Mouse (Mus musculus) left cerebral cortex, adult 8-10 months (tissue): ENCODE measurements around the gene 9130023H24Rik. TPM values are rescaled to one million over a fixed set of nuclear protein-coding genes. Genes with fewer than 3 reads are reported as not detected.

ENCODE experiments used
- DNase-seq, 2 experiments: peaks; one replicate each; pipeline ENCODE4 v3.0.0; 2022; ENCODE audit warnings: low spot score in 2 of 2
- total RNA-seq, 4 experiments: library from RNA; stranded (reverse); gene quantifications; 2 replicates each; pipeline ENCODE4 v1.2.4; 2022

9130023H24Rik gene
- total RNA-seq: 1 to 10 TPM; 3.9 to 5.0 (median 4.4) TPM

DNA sequence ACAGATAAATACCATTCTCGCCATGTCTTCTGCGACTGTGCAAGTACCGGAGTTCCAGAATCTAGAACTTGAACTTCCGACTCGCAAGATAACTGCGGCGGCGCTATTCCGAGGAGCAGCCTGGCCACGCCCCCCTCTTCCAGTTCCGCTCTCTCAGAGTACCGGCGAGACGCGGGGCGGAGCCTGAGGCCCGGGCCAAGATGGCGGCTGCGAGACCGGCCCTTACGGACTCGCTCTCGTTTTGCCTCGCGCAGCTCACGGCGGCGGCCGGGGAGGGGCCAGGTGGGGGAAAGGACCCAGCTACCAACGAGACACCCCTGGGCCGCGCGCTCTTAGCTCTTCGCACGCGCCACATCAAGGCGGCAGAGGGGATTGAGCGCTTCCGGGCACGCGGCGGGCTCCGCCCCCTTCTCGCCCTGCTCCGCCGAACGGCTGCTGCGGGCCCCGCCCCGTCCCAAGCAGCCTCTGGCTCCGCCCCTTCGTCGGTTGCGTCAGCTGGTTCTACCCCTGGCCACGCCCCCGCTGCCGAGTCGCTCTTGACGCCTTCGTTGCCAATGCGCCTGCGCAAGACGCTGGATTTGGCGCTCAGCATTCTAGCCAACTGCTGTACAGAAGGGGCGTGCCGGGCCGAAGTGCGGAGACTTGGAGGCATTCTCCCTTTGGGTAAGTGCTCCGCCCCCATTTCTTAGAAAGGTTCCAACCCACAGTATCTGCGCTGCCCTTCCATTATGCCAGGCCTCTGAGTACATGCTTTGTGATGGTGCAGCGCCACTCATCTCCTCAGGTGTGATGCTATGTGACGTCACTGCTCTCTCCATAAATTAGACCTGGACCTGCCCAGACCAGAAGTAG lies at the start of gene 9130023H24Rik:
TSS of gene 9130023H24Rik (minus strand) at position 105 of the 852 bp plus-strand sequence.
- peak; percentile 97 to 99 for DNase-seq

DNA sequence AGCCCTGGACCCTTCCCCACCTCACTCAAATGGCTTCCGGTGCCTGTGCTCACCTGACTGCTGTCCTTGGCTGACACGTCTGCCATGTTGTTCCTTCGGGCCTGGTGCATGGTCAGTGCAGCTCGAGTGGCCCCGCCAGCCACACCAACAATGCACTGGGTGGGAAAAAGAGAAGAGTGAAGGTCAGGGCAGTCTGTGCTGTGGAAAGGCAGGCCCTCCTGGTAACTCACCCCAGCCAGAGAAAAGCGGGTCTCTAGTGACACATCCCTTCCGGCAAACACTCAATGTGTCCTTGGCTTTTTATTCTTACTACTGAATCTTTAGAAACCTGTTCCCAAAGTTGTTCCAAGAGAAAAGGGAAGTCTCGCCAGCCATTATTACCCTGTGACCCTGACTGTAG lies 47.2 kb upstream of the 9130023H24Rik start:
- no peak for DNase-seq

DNA sequence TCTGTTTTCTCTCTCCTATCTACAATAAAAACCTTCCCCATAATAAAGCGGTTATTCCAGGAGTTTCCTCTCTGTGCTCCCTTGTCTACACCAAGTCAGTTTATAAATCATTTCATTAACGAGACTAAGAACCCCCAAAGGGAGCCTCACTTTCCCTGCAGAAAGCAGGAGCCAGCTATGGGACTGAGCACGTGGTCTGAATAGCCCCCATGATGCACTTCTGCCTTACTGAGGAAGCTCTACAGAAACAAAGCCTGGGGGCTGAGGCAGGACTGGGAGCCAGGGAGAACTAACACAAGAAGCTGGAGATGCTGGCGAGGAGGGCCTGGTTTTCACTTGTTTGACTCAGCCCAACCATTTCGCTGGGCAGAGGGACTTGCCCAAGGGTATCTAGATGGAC lies 46.2 kb upstream of the 9130023H24Rik start:
- no peak for DNase-seq

DNA sequence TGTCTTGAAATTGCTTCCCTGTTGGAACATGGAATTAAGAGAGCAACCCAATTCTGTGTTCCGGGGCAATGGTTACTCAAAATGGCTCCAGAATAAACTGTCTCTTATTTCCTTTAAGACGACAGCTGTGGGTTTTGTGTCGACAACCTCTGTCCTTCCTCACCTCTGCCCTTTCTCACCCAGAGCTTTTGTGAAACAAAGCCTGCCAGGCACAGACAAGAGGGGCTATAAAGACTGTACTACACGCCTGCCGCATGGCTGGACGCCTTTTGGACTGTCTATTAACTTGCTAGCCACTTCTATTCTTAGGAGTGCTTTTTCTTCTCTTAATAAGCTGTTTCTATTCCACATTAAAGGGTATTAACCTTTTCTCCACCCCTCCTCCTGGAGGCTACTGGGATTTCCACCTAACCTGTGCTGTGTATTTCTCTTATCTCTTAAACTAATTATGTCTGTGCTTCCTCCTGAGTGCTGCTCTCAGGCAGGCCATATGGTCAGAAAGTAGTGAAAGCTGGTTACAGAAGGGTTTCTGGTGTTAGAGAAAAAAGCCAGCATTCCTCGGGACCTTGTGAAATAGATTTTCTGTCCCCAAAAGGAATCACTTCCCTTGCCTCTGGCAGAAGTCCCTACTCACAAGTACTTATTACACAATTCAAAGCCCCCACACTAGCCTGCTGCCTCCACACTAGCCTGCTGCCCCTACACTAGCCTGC lies 44.9 kb upstream of the 9130023H24Rik start:
- DNase-seq: no peak

DNA sequence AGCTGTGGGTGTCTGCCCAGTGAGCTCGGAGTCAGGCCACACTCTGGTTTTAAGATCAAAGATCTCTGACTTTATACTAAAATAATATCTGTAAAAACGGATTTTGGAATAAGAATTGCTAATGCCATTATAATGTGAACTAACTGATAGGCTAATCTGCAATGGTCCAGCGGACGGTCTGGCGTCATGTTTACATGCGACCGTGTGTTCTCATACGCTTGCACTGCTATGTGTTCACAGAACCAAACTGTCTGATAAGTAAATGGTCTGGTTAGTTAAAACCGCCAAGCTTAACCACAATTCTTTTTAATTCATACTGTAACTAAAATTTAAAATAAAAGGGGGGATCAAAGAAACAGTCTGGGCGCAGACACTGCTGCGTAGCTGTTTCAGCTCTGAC lies 43.9 kb upstream of the 9130023H24Rik start:
- DNase-seq: no peak

DNA sequence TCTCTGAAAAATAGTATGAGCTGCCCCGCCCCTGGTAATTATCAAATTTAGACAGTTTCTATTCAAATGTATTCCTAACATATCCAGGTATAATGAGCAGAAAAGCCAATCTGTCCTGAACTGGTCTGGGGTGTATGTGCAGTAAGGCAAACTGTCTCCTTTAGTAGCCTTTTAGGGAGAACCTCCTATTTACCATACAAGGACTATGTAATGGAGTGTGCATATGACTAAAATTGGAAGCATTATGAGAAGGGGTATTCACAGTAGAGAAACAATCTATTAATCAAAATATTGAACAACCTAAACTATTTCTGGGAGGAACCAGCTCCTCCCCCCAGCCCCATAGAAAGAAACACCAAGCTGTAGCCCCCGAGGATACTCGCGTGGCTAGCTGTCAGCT lies 41.9 kb upstream of the 9130023H24Rik start:
- no peak for DNase-seq

DNA sequence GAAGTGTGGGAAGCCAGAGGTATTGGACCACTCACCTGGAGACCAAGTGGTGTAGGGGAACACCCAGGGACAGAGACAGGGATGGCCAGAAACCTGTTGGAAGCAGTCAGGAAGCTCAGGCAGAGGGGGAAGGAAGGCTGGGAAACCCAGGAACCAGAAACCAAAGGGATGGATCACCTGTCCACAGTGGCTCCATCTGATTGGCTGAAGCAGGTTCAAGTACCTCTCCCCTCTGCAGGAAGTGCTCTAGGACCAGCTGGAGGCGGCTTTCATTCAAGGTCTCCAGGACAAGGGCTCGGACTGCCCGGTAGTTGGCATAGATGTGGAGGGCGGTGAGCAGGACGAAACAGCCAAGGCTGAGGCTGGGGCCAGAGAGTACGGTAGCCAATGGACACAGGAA lies 38.2 kb upstream of the 9130023H24Rik start:
- no peak for DNase-seq

DNA sequence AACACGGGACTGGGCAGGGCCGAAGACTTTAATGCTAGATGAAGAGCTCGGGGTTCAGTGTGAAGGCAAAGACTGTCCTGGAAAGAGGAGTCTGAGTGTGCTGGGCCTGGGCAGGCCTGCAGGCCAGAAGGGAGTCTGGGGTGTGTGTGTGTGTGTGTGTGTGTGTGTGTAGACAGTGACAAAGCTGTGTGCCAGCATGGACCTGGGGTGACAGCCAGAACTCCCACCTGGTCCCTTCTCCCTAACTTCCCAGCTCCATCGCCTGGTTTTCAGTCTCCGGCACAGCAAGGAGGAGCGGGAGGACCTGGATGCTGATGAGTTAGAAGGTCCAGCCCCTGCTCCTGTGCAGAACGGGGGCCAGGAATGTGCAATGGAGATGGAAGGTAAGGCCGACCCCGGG lies 33.7 kb upstream of the 9130023H24Rik start:
- DNase-seq: no peak

DNA sequence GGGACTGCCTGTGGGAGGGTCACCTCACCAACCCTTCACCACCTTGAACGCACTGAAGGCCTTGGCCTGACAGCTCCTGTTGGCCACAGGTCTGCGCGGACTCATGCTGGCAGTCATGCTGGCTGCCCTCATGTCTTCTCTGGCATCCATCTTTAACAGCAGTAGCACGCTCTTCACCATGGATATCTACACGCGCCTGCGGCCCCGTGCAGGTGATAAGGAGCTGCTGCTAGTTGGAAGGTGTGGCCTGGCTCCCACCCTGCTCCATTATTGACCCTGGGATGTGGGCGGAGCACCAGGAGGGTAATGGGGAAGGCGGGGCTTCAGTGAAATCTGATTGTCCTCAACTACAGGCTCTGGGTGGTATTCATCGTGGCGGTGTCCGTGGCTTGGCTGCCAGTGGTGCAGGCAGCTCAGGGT lies 32.6 kb upstream of the 9130023H24Rik start:
- DNase-seq: no peak

DNA sequence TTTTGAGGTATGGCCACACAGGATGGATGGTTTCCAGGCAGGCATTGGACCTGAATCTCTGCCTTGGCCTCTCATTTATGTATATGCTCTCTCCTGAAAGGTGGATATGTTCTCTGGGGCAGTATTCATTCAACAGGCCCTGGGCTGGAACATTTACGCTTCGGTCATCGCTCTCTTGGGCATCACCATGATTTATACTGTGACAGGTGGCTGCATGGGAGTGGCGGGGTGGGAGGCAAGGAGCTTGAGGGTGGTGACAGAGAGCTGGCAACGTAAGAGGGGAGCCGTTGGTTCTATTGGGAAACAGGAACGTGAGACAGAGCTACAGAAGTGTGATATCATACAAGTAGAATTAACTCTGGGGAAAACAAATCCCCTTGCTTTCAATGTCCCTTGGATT lies 30.0 kb upstream of the 9130023H24Rik start:
- no peak for DNase-seq

DNA sequence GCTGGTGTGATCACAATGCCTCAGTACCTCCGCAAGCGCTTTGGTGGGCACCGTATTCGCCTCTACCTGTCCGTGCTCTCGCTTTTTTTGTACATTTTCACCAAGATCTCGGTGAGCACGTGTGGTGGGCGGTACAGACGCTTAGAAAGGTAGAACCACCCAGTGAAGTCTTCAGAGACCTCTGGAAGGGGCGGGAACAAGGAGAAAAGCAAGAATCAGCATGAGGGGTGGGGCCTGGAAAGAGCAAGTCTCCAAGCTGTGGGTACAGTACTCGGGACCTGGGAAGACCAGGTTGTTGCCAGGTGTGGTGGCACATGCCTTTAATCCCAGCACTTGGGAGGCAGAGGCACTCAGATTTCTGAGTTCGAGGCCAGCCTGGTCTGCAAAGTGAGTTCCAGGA lies 29.6 kb upstream of the 9130023H24Rik start:
- no peak for DNase-seq

DNA sequence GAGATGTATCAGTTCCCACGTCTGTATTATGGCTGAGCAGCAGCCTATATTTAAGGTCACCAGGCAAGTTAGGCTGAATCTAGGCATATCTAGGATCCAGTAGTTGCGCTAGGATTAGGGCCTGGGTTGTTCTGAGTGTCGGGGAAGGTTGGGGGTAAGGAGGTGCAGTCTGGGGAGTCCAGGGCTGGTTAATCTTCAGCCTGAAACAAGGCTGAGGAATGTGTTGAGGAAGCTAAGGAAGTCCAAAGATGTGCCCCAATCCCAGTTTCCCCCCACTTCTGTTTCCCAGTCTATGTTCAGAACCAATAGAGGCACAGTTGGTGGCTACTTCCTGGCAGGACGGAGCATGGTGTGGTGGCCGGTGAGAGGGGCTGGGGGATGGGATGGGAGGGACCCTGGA lies 28.2 kb upstream of the 9130023H24Rik start:
- no peak for DNase-seq

DNA sequence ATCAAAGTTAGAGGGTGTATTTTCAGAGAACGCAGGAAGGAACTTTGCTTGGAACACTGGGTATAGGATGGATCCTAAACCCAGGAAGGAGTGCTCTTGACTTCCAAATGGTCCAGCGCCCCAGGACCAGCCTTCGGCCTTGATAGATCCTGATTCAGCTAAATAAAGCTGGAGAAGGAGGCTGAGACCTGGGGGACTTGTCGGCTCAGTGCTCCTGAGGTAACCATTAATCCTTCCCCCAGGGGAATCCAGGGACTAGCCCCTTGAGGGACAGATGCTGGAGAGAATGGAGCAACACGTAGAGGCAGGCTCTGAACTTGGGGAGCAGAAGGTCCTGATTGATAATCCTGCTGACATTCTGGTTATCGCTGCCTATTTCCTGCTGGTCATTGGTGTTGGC lies 27.6 kb upstream of the 9130023H24Rik start, which contains the start of gene Slc5a2:
TSS of gene Slc5a2 (plus strand) at position 247 of the 400 bp plus-strand sequence.
- no peak for DNase-seq

DNA sequence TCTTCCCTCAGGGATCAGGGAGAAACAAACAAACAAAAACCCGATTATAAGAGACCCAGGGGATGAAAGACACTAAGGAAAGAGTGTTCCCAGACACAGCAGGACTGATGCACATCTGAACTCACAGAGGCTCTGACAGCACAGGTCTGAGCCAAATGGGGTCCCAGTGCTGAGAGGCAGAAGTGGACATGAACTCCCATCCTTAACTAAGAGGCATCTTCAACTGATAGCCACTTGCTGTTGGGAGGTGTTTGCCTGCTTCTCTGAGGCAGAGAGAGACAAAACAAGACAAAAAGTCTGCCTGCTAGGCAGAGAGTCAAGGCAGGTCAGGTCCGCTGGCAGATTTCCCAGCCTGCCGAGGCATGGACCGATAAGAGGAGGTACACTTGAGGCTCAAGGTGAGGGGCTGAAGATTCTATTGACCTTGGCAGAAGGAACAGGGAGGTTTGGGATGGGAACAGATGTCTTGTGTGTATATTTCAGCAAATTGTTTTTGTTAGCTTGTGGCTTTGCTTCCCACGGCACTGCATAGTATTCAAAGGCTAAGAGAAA lies 19.0 kb upstream of the 9130023H24Rik start:
- no peak for DNase-seq

DNA sequence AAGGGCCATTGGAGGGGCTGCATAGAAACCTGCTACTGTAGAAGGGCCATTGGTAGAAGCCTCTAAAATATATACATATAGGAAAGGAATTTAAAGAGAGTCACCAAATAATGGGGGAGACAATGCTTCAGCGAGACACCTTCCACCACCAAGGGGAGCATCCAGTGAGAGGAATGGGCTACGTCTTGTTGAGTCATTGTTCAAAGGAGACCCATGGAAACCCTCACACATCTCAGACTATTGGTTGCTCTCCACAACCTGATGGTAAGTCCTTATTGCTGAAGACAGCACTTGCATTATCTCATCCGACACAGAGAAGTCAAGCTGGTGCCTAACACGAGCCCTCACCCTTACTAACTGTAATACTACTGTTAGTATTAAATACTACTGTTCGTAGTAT lies 17.9 kb upstream of the 9130023H24Rik start:
- DNase-seq: no peak

DNA sequence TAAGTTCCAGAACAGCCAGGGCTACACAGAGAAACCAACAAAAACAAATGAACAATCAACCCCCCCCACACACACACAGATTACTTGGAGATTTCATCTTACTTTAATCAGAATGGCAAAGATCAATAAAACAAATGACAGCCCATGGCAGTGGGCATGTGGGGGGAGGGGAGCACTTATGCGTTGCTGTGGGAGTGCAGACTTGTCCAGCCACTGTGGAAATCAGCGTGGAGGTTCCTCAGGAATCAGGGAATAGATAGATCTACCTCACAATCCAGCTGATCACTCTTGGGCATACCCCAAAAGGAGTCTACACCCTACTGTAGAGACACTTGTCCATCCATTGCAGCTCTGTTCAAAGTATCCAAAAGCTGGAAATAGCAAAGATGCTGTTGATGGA lies 17.1 kb upstream of the 9130023H24Rik start:
- no peak for DNase-seq

DNA sequence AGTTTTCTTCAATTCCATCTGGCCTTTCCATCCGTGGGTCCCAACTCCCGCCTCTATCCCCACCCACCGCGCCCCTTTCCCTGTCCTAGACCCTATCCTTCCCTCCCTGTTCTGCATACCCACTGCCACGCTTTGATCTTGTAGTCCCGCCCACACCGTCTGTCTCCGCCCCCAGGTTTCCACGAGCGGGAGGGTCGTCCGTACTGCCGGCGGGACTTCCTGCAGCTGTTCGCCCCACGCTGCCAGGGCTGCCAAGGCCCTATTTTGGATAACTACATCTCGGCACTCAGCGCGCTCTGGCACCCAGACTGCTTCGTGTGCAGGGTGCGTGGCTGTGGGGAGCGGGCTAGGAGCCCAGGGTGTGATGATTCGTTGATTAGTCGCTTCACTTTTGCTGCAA lies 14.8 kb upstream of the 9130023H24Rik start:
- DNase-seq: peak in 1 of 2 experiments; percentile 84

DNA sequence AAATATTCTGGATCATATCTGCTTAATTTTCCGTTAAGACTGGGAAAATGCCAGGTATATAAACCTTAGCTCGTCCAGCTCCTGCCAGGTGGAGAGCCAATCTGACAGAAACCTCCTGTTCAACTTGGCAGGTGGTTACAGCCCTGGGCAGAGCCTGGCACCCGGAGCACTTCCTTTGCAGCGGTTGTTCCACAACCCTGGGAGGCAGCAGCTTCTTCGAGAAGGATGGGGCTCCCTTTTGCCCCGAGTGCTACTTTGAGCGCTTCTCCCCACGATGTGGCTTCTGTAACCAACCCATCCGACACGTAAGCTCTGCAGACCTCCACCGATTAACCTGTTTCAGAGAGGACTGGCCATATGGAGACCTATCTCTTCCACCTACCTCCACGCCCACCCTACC lies 14.1 kb upstream of the 9130023H24Rik start:
- DNase-seq: no peak

DNA sequence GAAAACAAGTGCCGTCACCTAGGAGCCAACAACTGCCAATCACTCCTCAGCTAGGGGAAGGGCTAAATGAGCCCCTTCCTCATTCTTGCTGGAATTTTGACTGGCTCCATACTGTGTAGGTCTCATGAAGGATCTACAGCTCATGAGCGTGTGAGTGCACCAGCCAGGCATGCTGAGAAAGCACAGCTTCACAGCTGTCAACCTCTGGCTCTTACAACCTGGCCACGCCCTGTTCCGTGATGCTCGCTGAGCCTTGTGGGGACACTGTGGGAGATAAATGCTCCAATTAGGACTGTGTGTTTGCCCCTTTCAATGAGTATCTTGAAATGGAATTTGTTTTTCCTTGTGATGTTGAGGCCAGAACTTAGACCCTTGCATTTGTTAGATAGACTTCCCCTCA lies 12.2 kb upstream of the 9130023H24Rik start:
- DNase-seq: no peak

DNA sequence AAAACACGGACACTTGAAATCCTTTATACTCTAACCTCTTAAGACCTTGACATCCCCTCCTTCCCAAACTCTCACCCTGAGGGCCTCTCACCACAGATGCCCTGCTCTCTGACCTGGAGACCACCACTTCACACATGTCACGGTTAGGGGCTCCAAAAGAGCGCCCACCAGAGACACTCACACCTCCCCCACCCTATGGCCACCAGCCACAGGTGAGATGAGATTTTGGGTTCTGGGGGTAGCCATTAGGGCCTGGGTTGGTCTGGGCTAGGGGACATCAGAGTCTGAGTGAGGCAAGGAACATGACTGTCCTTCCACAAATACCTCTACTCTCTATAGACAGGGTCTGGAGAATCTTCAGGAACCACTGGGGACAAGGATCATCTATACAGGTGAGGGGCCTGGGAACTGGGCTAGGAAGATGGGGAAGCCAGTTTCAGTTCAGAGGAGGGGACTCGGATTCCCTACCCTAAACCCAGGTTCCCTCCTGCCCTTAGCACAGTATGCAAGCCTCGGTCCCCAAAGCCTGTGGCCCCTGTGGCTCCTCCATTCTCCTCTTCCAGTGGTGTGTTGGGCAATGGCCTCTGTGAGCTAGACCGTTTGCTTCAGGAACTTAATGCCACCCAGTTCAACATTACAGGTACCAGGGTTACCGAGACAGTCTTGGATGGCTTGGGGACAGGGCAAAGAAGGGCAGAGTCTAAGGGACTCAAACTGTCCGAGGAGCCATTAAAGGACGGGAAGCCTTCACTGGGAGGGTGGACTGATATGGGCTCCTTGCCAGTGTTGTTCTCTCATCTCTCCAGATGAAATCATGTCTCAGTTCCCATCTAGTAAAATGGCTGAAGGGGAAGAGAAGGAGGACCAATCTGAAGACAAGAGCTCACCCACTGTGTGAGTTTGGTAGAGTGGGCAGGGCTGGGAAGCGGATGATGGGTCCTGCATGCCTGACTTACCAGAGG lies 10.5 kb upstream of the 9130023H24Rik start:
- DNase-seq: no peak

DNA sequence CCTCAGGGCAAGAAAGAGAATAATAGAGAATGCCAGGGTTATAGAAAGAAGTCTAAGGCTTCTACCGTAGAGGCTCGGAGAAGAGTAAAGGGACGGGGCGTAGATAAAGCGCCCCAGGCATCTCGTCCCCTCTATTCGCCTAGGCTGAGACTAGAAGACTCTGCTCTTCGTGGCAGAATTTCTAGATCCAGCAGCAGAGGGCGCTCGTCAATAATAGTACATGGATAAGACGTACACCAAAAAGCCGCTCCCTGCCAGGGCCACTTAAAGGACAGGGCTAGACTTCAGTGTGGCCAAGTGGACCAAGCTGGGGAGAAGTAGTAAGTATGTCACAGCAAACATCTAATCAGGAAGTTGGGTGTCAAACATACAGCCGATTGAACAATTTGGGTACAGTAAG lies 9.6 kb upstream of the 9130023H24Rik start:
- DNase-seq: peak; percentile 68 to 75
